Mouse (Mus musculus) CD8-positive naive resting alpha-beta T cell, adult 2 months (primary cell): ENCODE results near the gene Tsc22d4.

ENCODE experiments used
- DNase-seq, 2 experiments: peaks; one replicate each; pipeline ENCODE4 v3.0.0; 2022; ENCODE audit warnings: low read depth in 2 of 2, low spot score in 2 of 2

The Tsc22d4 gene

DNA sequence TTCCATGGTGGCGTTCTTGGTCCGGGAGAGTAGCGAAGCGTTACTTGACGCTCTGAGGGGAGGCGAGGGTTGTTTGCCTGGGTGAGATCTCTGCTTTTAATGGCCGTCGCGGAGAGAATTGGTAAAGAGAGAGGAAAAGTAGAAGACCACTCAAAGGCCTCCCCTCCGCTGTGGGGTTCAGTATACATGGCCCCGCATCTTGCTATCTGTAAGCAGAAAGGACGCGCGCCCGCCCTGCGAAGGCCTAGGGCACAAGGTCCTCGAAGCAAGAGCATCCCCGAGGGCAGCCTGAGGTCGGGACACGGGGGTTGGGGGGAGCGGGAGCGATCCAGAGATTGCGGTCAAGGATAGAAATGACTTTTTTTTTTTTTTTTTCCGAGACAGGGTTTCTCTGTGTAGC is 42.6 kb downstream of the Tsc22d4 start:
- DNase-seq, result no peak

- no peak for DNase-seq
Observed at GRCm38 (mm10) chr5:137788946-137789531, 43.5 kb downstream of the Tsc22d4 start.

- DNase-seq, result no peak
Observed at GRCm38 (mm10) chr5:137791553-137791952, 46.0 kb downstream of the Tsc22d4 start.

GRCm38 (mm10) chr5:137796606-137797005 is 51.1 kb downstream of the Tsc22d4 start:
- no peak for DNase-seq

DNA sequence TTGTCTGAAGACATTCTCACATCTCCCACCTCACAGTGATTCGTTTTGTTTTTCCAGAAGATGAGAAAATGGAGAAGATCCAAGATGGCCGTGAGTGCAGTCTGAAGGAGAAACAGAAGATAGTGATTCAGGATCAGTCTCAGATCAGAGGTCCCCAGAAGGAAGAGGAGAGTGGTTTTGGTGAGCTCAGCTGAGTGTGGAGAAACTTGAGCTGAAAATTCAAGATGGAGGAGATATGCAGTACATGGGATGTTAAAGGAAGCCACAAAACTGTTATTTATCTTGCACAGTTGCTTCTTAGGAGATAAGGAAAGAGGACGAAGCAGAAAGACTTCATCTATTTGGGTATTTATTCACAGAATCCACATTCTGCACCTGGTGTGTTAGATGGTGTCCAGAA is 55.4 kb downstream of the Tsc22d4 start:
- DNase-seq, result no peak

DNA sequence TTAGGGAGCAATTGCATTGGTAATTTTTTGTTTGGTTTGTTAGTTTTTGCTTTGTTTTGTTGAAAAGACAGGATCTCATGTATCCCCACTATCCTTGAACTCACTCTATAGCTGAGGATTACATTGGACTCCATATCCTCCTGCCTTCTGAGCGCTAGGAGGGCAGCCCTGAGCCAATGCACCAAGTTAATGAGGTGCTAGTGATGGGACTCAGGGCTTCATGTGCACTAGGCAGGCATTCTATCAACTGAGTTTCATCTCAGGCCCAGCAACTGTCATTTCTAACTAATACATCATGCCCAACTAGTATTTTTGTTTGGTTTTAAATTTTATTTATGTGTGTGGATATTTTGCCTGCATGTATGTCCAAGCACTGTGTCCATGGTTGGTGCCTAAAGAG is 60.6 kb downstream of the Tsc22d4 start:
- no peak for DNase-seq

DNA sequence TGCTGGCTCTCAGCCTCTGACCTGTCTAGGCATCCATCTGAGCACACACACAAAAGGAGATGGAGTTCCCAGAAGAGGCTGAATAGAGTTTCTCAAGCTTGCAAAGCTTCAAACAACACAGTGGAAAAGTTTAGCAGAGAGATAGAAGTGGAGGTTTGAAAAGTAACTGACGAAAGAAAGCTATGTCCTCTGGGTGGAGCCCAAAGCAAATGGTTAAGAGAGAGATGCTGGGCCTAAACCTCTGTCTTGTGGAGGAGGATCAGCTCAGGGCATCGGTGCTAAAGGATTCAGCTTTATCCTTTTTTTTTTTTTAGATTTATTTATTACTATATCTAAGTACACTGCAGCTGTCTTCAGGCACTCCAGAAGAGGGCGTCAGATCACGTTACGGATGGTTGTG is 62.8 kb downstream of the Tsc22d4 start:
- DNase-seq, result no peak

DNA sequence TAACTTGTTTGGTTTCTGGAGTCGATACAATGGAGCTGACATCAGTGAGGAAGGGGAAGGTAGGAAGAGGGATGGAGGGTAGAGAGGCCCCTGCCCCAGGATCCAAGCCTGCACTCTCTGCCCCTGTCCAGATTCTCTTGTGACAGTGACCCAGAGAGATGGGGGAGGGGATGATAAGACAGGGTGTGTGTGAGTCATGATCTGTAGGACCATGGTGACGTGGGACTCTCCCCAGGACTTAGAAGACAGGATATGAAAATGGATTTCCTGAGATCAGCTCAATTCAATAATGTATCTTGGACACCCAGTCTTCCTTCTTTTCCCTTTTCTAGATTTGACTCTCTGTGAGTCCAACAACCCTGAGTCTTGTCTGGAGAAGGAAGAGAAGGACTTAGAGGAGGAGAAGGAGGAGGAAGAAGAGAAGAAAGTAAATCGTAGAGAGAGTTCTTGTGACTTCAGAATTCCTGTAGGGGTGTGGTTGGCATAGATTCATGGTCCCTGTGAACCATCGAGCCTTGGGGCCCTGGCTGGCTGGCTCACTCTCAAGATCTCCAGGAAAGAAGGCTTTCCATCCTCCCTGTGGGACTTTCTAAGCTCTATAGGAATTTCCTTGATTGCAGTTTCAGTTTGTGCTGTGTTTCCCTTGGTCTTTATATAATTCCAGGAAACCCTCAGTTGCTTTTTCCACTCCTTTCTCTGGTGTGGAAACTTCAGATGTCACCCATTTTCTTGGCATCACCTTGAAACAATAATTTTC is 72.1 kb downstream of the Tsc22d4 start:
- no peak for DNase-seq
